Mouse (Mus musculus): ENCODE measurements around the gene Dhx35. TPM values are rescaled to one million over a fixed set of nuclear protein-coding genes. Genes with fewer than 3 reads are reported as not detected.

Dhx35 gene
- polyA plus RNA-seq, 1 experiment = 0.38 TPM

- Histone ChIP-seq H3K9me3 (ENCODE audit: control insufficient read depth, low read length) (no peaks in the 10 kb centered on the region), H3K27me3 (ENCODE audit: control insufficient read depth) (no peaks in the 10 kb centered on the region), H3K36me3 (ENCODE audit: control insufficient read depth) (peaks cover 82% of the 10 kb centered on the region), H3K4me1 (ENCODE audit: control insufficient read depth) (no peaks in the 10 kb centered on the region), H3K4me3 (replicated peaks) (no peak overlapping the region)
- no peak for TF ChIP-seq TAL1 (IDR thresholded peaks at IDR 0.05; ENCODE audit: low read length)
- no peak for TF ChIP-seq GATA1 (IDR thresholded peaks at IDR 0.05; ENCODE audit: low read length)
Measured at GRCm38 (mm10) chr2:158833221-158833620, 38.6 kb downstream of the Dhx35 start.

- Histone ChIP-seq H3K9me3 (ENCODE audit: control insufficient read depth, low read length) (no peaks in the 10 kb centered on the region), H3K4me3 (replicated peaks) (no peak overlapping the region), H3K36me3 (ENCODE audit: control insufficient read depth) (peaks cover 82% of the 10 kb centered on the region), H3K27me3 (ENCODE audit: control insufficient read depth) (no peaks in the 10 kb centered on the region), H3K4me1 (ENCODE audit: control insufficient read depth) (no peaks in the 10 kb centered on the region)
- TF ChIP-seq GATA1 (IDR thresholded peaks at IDR 0.05; ENCODE audit: low read length) (no peak), TAL1 (IDR thresholded peaks at IDR 0.05; ENCODE audit: low read length) (no peak)
Measured at GRCm38 (mm10) chr2:158833645-158834044, 39.0 kb downstream of the Dhx35 start.

- H3K27me3 ChIP-seq (ENCODE audit: control insufficient read depth) = no peaks in the 10 kb centered on the region
- TF ChIP-seq GATA1 (IDR thresholded peaks at IDR 0.05; ENCODE audit: low read length) (no peak), TAL1 (IDR thresholded peaks at IDR 0.05; ENCODE audit: low read length) (no peak)
- H3K4me1 ChIP-seq (ENCODE audit: control insufficient read depth) = no peaks in the 10 kb centered on the region
- no peaks in the 10 kb centered on the region for H3K9me3 ChIP-seq (ENCODE audit: control insufficient read depth, low read length)
- H3K36me3 ChIP-seq (ENCODE audit: control insufficient read depth) = peaks cover 59% of the 10 kb centered on the region
- no peak overlapping the region for H3K4me3 ChIP-seq (replicated peaks)
Measured at GRCm38 (mm10) chr2:158843287-158843686, 48.7 kb downstream of the Dhx35 start.

- TF ChIP-seq GATA1 (IDR thresholded peaks at IDR 0.05; ENCODE audit: low read length) (no peak), TAL1 (IDR thresholded peaks at IDR 0.05; ENCODE audit: low read length) (no peak)
- H3K4me3 ChIP-seq (replicated peaks) = no peak overlapping the region
- H3K9me3 ChIP-seq (ENCODE audit: control insufficient read depth, low read length) = no peaks in the 10 kb centered on the region
- H3K4me1 ChIP-seq (ENCODE audit: control insufficient read depth) = no peaks in the 10 kb centered on the region
- no peaks in the 10 kb centered on the region for H3K27me3 ChIP-seq (ENCODE audit: control insufficient read depth)
- H3K36me3 ChIP-seq (ENCODE audit: control insufficient read depth) = peaks cover 62% of the 10 kb centered on the region
Measured at GRCm38 (mm10) chr2:158845031-158845430, 50.4 kb downstream of the Dhx35 start.

- no peaks in the 10 kb centered on the region for H3K9me3 ChIP-seq (ENCODE audit: control insufficient read depth, low read length)
- H3K4me1 ChIP-seq (ENCODE audit: control insufficient read depth) = no peaks in the 10 kb centered on the region
- no peak overlapping the region for H3K4me3 ChIP-seq (replicated peaks)
- TF ChIP-seq GATA1 (IDR thresholded peaks at IDR 0.05; ENCODE audit: low read length) = no peak
- no peak for TF ChIP-seq TAL1 (IDR thresholded peaks at IDR 0.05; ENCODE audit: low read length)
- peaks cover 55% of the 10 kb centered on the region for H3K36me3 ChIP-seq (ENCODE audit: control insufficient read depth)
- H3K27me3 ChIP-seq (ENCODE audit: control insufficient read depth) = no peaks in the 10 kb centered on the region
Measured at GRCm38 (mm10) chr2:158846208-158846607, 51.6 kb downstream of the Dhx35 start.

- H3K4me3 ChIP-seq (replicated peaks) = no peak overlapping the region
- TF ChIP-seq GATA1 (IDR thresholded peaks at IDR 0.05; ENCODE audit: low read length) = no peak
- no peak for TF ChIP-seq TAL1 (IDR thresholded peaks at IDR 0.05; ENCODE audit: low read length)
- H3K36me3 ChIP-seq (ENCODE audit: control insufficient read depth) = peaks cover 46% of the 10 kb centered on the region
- no peaks in the 10 kb centered on the region for H3K27me3 ChIP-seq (ENCODE audit: control insufficient read depth)
- H3K9me3 ChIP-seq (ENCODE audit: control insufficient read depth, low read length) = no peaks in the 10 kb centered on the region
- no peaks in the 10 kb centered on the region for H3K4me1 ChIP-seq (ENCODE audit: control insufficient read depth)
Measured at GRCm38 (mm10) chr2:158847991-158848390, 53.4 kb downstream of the Dhx35 start.

GRCm38 (mm10) chr2:158849416-158849815, 54.8 kb downstream of the Dhx35 start:
- no peak overlapping the region for H3K4me3 ChIP-seq (replicated peaks)
- no peak for TF ChIP-seq GATA1 (IDR thresholded peaks at IDR 0.05; ENCODE audit: low read length)
- no peak for TF ChIP-seq TAL1 (IDR thresholded peaks at IDR 0.05; ENCODE audit: low read length)
- no peaks in the 10 kb centered on the region for H3K27me3 ChIP-seq (ENCODE audit: control insufficient read depth)
- H3K36me3 ChIP-seq (ENCODE audit: control insufficient read depth) = peaks cover 44% of the 10 kb centered on the region
- no peaks in the 10 kb centered on the region for H3K9me3 ChIP-seq (ENCODE audit: control insufficient read depth, low read length)
- H3K4me1 ChIP-seq (ENCODE audit: control insufficient read depth) = peaks cover 3% of the 10 kb centered on the region

- Histone ChIP-seq H3K4me1 (ENCODE audit: control insufficient read depth) (peaks cover 4% of the 10 kb centered on the region), H3K9me3 (ENCODE audit: control insufficient read depth, low read length) (no peaks in the 10 kb centered on the region), H3K36me3 (ENCODE audit: control insufficient read depth) (peaks cover 56% of the 10 kb centered on the region), H3K27me3 (ENCODE audit: control insufficient read depth) (no peaks in the 10 kb centered on the region), H3K4me3 (replicated peaks) (no peak overlapping the region)
- TF ChIP-seq TAL1 (IDR thresholded peaks at IDR 0.05; ENCODE audit: low read length) (no peak), GATA1 (IDR thresholded peaks at IDR 0.05; ENCODE audit: low read length) (no peak)
Measured at GRCm38 (mm10) chr2:158852579-158852978, 58.0 kb downstream of the Dhx35 start.

- Histone ChIP-seq H3K4me3 (replicated peaks) (no peak overlapping the region), H3K9me3 (ENCODE audit: control insufficient read depth, low read length) (no peaks in the 10 kb centered on the region), H3K4me1 (ENCODE audit: control insufficient read depth) (peaks cover 4% of the 10 kb centered on the region), H3K27me3 (ENCODE audit: control insufficient read depth) (no peaks in the 10 kb centered on the region), H3K36me3 (ENCODE audit: control insufficient read depth) (peaks cover 37% of the 10 kb centered on the region)
- TF ChIP-seq GATA1 (IDR thresholded peaks at IDR 0.05; ENCODE audit: low read length) (no peak), TAL1 (IDR thresholded peaks at IDR 0.05; ENCODE audit: low read length) (no peak)
Measured at GRCm38 (mm10) chr2:158856896-158857499, 62.4 kb downstream of the Dhx35 start.

- TF ChIP-seq TAL1 (IDR thresholded peaks at IDR 0.05; ENCODE audit: low read length) (no peak), GATA1 (IDR thresholded peaks at IDR 0.05; ENCODE audit: low read length) (no peak)
- H3K9me3 ChIP-seq (ENCODE audit: control insufficient read depth, low read length) = no peaks in the 10 kb centered on the region
- H3K4me3 ChIP-seq (replicated peaks) = no peak overlapping the region
- H3K4me1 ChIP-seq (ENCODE audit: control insufficient read depth) = peaks cover 4% of the 10 kb centered on the region
- peaks cover 35% of the 10 kb centered on the region for H3K36me3 ChIP-seq (ENCODE audit: control insufficient read depth)
- H3K27me3 ChIP-seq (ENCODE audit: control insufficient read depth) = no peaks in the 10 kb centered on the region
Measured at GRCm38 (mm10) chr2:158857579-158857978, 63.0 kb downstream of the Dhx35 start.
